Mouse (Mus musculus): Measurements from ENCODE around the gene Wdr82.
A peak's percentile ranks its signal among the peaks of the same experiment; 100 is the strongest.
"Not testable (repeated sequence)": the region's sequence is repeated elsewhere in the genome, so short reads cannot be mapped to it uniquely, and the experiment has no call there.

Wdr82 gene

GRCm38 (mm10) chr9:106160426-106160825, 10.3 kb upstream of the Wdr82 start:
- no peak for DNase-seq (ENCODE audit: low spot score in 2 of 2)

DNA sequence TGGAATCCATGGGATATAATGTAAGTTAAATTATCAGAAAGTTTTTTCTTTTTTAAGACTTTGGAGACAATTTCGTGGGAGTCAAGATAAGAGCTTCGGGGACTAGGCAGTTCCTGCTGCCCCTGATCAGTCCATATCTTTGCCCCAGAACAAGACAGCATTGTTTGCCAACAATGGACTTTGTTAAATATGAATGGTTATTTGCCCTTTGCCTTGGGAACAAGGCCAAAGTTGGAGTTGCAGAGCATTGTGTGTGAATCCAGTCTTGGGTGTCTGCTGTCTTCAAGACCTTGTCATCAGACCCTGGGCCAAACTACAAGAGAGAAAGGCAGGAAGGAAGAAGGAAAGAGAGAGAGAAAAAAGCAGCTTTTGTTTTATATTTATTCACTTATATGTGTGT, 4.0 kb upstream of the Wdr82 start:
- DNase-seq (ENCODE audit: low spot score in 2 of 2) = no peak

GRCm38 (mm10) chr9:106167241-106167640, 3.5 kb upstream of the Wdr82 start:
- DNase-seq (ENCODE audit: low spot score in 2 of 2) = no peak

DNA sequence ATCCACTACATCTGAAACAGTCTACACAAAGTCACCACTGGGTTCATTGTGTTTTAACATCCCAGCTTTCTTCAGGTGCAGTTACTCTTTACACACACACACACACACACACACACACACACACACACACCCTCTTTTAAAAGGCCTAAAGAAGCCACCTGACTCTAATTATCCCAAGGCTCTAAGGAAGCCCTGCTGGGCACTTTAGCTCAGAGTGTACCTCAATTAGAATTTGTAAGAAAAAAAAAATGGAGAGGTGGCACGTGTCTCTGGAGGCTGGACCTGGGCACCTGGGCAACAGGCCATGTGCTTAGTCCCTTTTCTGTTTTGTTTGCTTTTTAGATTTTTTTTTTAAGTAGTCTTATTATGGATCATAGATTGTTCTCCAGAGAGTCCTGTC, 3.0 kb upstream of the Wdr82 start:
- no peak for DNase-seq (ENCODE audit: low spot score in 2 of 2)

DNA sequence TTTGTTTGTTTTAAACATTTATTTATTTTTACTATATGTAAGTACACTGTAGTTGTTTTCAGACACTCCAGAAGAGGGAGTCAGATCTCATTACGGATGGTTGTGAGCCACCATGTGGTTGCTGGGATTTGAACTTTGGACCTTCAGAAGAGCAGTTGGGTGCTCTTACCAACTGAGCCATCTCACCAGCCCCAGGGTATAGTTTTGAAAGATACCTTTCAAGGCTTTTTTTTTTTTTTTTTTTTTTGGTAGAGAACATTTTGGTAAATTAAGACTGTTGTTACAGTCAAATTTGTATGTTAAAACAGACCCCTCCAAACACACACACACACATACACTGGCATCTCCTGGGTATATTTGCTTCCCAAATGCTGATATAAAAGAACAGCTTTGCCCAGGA, 1.7 kb upstream of the Wdr82 start:
- DNase-seq (ENCODE audit: low spot score in 2 of 2) = not testable (repeated sequence)

DNA sequence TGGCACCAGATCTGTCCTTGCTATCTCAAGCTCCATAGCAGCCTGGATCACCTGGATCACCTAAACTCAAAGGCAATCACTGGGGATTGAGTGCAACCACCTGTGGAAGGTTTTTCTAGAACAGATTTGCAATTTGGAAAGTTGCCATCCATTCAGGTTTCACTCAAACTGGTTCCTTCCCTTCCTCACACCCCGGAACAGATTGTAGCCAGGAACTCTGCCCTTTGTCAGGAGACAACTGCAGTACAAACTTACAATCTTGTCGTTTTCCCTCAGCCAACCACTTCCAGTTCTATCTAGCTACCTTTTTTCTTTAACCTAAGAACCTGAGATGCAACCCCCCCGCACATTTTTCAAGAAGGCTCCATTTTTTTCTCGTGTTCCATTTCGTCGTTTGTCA, 811 bp upstream of the Wdr82 start:
- no peak for DNase-seq (ENCODE audit: low spot score in 2 of 2)

GRCm38 (mm10) chr9:106171346-106172158, 824 bp downstream of the Wdr82 start:
- DNase-seq (ENCODE audit: low spot score in 2 of 2) = no peak

GRCm38 (mm10) chr9:106172527-106172926, 1.8 kb downstream of the Wdr82 start:
- no peak for DNase-seq (ENCODE audit: low spot score in 2 of 2)

DNA sequence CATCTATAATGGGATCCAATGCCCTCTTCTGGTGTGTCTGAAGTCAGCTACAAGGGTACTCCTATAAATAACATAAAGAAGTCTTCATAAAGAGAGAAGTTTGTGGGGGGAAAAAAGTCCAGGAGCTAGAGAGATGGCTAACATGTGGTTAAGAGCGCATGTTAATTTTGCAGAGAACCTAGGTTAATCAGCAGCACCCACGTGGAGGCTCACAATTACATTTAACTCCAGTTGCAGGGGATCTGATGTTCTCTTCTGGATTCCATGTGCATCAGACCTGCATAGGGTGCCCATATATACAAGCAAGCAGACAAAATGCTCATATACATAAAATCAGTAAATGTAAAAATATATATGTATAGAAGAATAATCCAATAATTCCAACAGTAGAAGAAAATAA, 2.6 kb downstream of the Wdr82 start:
- no peak for DNase-seq (ENCODE audit: low spot score in 2 of 2)

- no peak for DNase-seq (ENCODE audit: low spot score in 2 of 2)
These were observed 4.9 kb downstream of the Wdr82 start for GRCm38 (mm10) chr9:106175552-106176200.

GRCm38 (mm10) chr9:106176769-106177168, 6.0 kb downstream of the Wdr82 start:
- no peak for DNase-seq (ENCODE audit: low spot score in 2 of 2)

DNA sequence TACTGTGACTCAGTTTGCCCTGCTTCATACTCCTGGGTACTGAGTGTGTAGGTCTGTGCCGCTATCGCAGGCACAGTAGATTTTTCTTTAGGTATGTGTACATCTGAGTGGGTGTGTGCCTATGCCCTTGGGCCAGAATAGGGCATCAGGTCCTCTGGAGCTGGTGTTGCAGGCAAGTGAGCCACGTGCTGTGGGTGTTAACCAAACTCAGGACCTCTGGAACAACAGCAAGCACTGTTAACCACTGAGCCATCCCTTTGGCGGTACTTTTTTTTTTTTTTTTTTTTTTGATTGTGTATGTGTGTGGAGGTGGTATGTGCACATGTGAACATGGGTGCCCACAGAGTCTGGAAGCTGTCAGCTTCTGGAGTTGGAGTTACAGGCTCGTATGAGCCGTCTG, 7.1 kb downstream of the Wdr82 start:
- no peak for DNase-seq (ENCODE audit: low spot score in 2 of 2)

DNA sequence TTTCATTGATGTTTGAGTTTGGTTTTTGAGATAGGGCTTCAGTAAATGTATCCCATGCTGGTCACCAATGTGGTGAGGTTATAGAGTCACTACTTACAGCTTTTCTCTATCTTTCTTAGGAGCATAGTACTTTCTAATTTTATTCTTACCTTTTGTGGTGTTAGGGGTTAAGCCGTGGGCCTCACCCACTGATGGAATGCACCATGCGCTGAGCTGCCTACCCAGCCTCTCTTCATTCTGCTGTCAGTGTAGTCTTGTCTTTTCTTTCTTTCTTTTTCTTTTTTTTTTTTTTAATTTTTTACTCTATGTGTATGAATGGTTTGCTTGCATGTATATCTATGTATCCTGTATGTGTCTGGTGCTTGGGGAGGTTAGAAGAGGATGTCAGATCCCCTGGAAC, 8.7 kb downstream of the Wdr82 start:
- DNase-seq (ENCODE audit: low spot score in 2 of 2) = no peak

DNA sequence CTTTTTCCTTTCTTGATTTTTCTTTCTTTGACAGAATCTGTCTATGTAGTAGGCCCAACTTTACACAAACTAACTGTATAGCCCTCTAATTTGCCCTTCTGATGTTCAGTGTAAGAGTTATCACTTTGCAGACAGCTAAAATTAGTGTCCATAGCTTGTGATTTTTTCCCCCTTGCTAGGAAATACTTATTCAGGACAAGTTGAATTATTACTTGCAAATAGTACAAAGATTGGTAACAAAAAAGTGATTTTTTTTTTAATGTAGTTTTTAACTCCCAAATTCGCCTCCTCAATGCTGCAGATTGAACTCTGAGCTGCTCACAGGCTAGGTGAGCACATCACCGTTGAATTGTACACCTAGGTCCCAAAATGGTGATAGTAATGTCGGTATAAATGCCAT, 9.2 kb downstream of the Wdr82 start:
- no peak for DNase-seq (ENCODE audit: low spot score in 2 of 2)

DNA sequence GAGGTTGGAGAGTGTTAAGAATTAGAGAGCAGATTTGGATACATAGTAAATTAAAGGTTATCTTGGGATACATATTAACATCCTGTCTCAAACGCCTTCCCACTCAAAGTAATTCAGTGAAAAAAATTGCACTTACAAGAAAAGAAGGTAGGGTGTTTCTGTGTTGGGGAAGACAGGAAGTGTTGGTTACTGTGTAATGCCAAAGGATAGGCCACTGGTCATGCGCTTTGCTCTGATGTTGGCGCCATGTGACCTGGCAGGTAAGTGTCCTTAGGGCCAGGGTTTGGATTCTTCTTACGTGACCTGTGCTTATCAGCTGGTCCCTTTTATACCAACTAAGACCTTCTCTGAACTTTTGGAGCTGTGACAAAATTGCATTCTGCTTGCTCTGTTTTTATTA, 11.4 kb downstream of the Wdr82 start:
- no peak for DNase-seq (ENCODE audit: low spot score in 2 of 2)

DNA sequence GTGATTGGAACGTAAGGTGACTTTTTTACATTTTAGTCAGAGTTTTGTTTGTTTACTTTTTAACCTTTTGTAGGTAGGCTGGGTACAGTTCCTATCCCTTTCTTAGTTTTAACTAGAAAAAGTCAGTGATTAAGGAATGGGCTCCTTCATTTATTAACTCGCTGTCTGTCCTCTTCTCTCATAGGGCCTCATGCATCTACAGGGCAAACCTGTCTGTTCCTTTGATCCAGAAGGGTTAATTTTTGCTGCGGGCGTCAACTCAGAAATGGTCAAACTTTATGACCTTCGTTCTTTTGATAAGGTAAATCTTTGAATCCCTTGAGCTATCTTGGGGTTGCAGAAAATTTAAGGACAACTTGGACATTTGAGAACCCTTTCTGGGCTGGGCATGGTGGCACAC, 13.3 kb downstream of the Wdr82 start:
- DNase-seq (ENCODE audit: low spot score in 2 of 2) = no peak

DNA sequence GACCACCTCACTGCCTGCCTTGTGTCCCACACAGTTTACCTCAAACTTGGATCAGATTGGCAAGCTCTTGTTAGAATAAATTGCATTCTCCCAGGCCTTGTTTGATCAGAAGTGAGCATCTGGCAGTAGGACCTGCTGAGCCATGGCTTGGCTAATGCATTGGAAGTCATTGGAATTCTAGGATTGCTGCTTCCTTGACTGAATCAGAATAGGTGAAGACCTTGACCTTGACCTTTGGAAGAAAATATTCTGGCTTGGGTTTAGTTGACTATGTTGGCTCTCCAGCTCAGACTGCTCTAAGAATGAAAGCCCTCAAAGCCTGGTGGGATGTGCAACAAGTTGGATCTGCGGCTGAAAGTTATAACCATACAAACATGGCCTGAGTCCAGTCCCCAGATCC, 20.6 kb downstream of the Wdr82 start:
- no peak for DNase-seq (ENCODE audit: low spot score in 2 of 2)

GRCm38 (mm10) chr9:106192024-106192423, 21.3 kb downstream of the Wdr82 start:
- no peak for DNase-seq (ENCODE audit: low spot score in 2 of 2)

DNA sequence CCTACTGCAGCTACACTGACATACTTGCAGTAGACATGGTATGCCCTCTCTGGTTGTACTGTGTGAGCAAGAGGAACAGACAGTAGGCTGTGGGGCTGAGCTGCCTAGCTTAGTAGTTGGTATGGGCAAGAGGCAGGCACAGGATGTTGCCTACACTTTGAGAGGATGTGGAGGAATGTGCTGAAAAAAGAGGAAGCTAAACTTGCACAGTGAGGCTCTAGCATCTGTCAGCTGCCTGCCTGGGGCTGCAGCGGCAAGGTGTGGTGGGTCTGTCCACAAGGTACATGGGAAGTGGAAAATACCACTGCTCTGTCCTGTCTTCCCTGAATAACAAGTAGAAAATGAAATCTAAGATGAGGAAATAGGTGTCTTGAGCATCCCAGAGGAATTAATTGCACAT, 22.3 kb downstream of the Wdr82 start:
- peak in 1 of 2 experiments; percentile 41 for DNase-seq (ENCODE audit: low spot score in 2 of 2)

DNA sequence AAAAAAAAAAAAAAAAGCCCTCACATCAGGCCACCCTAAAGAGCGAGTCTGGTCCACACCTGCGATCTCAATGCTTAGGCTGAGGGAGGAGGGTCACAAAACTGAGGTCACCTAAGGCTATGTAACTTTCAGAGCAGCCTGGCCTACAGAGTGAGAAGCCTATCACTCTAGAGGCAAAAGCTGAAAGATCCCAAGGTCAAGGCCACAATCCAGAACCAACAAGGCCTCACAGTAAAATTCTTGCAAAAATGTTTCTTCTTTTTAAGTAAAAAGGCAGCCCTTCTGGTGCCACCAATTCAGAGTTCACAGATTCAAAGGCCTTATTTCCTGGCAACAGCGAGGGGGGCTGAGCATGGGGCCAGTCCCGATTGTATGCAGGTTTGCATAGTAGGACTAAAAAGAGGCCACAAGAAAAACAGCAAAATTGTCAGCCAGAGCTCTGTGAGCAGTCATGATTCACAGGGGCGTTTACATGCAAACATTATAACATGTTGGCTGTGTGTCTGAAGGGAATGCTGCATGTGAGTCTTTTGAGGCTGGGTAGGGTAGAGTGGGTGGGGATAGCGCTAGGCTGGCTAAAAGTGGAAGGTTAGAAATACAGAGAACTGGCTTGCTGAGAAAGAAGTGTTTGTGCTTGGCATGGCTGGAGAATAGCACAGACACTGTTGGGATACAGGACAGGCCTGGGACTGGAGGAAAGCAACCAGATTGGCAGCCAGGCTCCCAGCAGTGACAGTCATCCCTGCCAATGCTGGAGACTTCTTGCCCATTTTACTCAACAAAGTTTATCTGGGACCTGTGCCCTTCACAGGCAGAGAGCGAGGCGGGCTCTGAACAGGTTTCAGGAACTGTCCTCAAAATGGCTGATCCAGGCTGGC, 23.4 kb downstream of the Wdr82 start:
- DNase-seq (ENCODE audit: low spot score in 2 of 2) = no peak

DNA sequence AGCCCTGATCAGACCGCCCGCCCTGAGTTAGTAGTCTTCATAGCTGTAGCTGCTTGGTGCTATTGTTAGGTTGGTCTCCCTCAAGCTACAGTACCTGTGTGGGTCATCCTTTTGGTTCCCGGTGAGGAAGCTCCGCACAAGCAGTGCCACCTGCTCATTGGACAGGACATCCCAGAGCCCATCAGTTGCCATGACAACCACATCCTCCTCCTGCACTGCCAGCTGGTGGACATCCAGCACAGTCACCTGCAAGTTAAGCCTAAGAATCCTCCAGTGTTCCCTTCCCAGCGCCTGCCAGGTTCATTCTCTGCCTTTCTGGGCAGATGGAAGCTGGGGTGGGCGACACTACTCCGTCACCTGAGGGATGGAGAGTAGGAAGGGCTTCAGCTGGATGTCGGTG, 25.0 kb downstream of the Wdr82 start:
- DNase-seq (ENCODE audit: low spot score in 2 of 2) = no peak

DNA sequence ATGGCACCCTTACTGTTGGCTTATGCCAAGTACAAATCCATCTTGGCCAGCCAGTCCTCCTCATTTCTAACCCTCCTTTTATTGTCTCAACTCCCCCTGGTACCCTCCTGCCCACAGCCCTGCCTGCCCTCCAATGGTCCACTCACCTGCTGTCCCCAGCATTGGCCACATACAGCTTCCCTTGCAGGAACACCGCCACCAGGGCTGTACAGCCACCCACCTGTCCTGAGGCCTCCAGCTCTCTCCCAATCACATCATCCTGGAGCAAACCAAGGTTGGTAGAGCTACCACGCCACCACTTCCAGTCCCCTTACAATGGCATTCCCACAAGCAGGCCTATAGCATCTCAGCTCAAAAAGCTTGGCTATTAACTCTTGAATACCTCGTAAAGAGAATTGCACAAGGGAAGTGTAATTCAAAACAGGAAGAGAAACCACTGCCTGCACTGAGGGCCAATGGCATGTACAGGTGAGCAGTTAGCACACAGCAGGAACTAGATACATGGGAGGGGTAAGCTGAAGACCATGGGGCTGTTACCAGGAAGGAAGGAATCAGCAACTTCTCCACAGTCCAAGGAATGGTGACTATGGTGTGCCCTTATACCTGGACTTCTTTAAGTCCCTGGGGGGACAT, 26.5 kb downstream of the Wdr82 start:
- DNase-seq (ENCODE audit: low spot score in 2 of 2) = no peak
